Comparison of ENCODE assay signal across 7 mouse cellular contexts in genomic region chr3:146405213-146406006, GRCm38 (mm10). TPM values are rescaled to one million over a fixed set of nuclear protein-coding genes. Genes with fewer than 3 reads are reported as not detected.
DNase-seq lines count a peak whose midpoint lies in the region; ATAC-seq lines count a peak whose summit lies in the region.

No protein-coding gene starts in this region.

- 19% methylated on average over 18 of the region's 18 CpGs for WGBS in embryonic facial prominence, embryonic 14.5 days
- 27% methylated on average over 18 of the region's 18 CpGs for WGBS in intestine, embryonic 16.5 days
- WGBS in neural tube, embryonic 12.5 days = 39% methylated on average over 18 of the region's 18 CpGs

- peaks cover 3% of the 10 kb centered on the region for H3K27me3 ChIP-seq in megakaryocyte, embryonic 14.5 days (replicated peaks)
- no peaks in the 10 kb centered on the region for H3K27me3 ChIP-seq in embryonic facial prominence, embryonic 14.5 days (replicated peaks; ENCODE audit: control insufficient read depth, insufficient read depth, low read length)
- H3K27me3 ChIP-seq in intestine, embryonic 16.5 days (replicated peaks; ENCODE audit: control insufficient read depth, insufficient read depth, low read length) = no peaks in the 10 kb centered on the region
- no peaks in the 10 kb centered on the region for H3K27me3 ChIP-seq in neural tube, embryonic 12.5 days (replicated peaks)

- H3K36me3 ChIP-seq in megakaryocyte, embryonic 14.5 days (replicated peaks; ENCODE audit: low read length) = peaks cover 43% of the 10 kb centered on the region
- no peaks in the 10 kb centered on the region for H3K36me3 ChIP-seq in embryonic facial prominence, embryonic 14.5 days (ENCODE audit: control insufficient read depth, insufficient read depth, low read length)
- no peaks in the 10 kb centered on the region for H3K36me3 ChIP-seq in intestine, embryonic 16.5 days (ENCODE audit: control insufficient read depth, insufficient read depth, low read length)
- no peaks in the 10 kb centered on the region for H3K36me3 ChIP-seq in neural tube, embryonic 12.5 days

- ATAC-seq in megakaryocyte, adult 5-6 weeks (ENCODE audit: poor library complexity, severe bottlenecking) = no peak
- ATAC-seq in embryonic facial prominence, embryonic 14.5 days (ENCODE audit: low read depth) = no peak; the same call in 1 of the 2 replicates
- ATAC-seq in intestine, embryonic 16.5 days = peak; percentile 34
- no peak for ATAC-seq in neural tube, embryonic 12.5 days (ENCODE audit: low FRiP score, low read depth)

- peak overlapping the region; percentile 78 for H3K27ac ChIP-seq in embryonic facial prominence, embryonic 14.5 days (replicated peaks; ENCODE audit: low read depth, low read length)
- peak overlapping the region; percentile 93 for H3K27ac ChIP-seq in intestine, embryonic 16.5 days (ENCODE audit: low read length)
- H3K27ac ChIP-seq in neural tube, embryonic 12.5 days = no peak overlapping the region

- H3K4me1 ChIP-seq in megakaryocyte, embryonic 14.5 days = peaks cover 62% of the 10 kb centered on the region
- peaks cover 17% of the 10 kb centered on the region for H3K4me1 ChIP-seq in embryonic facial prominence, embryonic 14.5 days (ENCODE audit: control insufficient read depth, insufficient read depth, low read length)
- peaks cover 8% of the 10 kb centered on the region; the same call in 1 of the 2 replicates for H3K4me1 ChIP-seq in intestine, embryonic 16.5 days (ENCODE audit: control insufficient read depth, insufficient read depth, low read length)
- peaks cover 27% of the 10 kb centered on the region for H3K4me1 ChIP-seq in neural tube, embryonic 12.5 days

- H3K4me2 ChIP-seq in embryonic facial prominence, embryonic 14.5 days (ENCODE audit: low read depth, low read length) = peak overlapping the region; percentile 95
- peak overlapping the region; percentile 73 for H3K4me2 ChIP-seq in intestine, embryonic 16.5 days (ENCODE audit: low read depth, low read length)
- H3K4me2 ChIP-seq in neural tube, embryonic 12.5 days (replicated peaks) = peak overlapping the region; percentile 85

- H3K9me3 ChIP-seq in megakaryocyte, embryonic 14.5 days = peaks cover 20% of the 10 kb centered on the region
- 0 out of 2 replicates have a peak, but pooled peaks cover 4% of the 10 kb centered on the region for H3K9me3 ChIP-seq in embryonic facial prominence, embryonic 14.5 days (ENCODE audit: control insufficient read depth, low read length)
- no peaks in the 10 kb centered on the region; the same call in 1 of the 2 replicates for H3K9me3 ChIP-seq in intestine, embryonic 16.5 days (ENCODE audit: control insufficient read depth, low read length)
- 0 out of 2 replicates have a peak, but pooled peaks cover 6% of the 10 kb centered on the region for H3K9me3 ChIP-seq in neural tube, embryonic 12.5 days

- H3K4me3 ChIP-seq in megakaryocyte, embryonic 14.5 days (replicated peaks) = peak overlapping the region; percentile 98
- H3K4me3 ChIP-seq in embryonic facial prominence, embryonic 14.5 days (ENCODE audit: low read depth, low read length) = peak overlapping the region; percentile 95
- H3K4me3 ChIP-seq in intestine, embryonic 16.5 days (ENCODE audit: low read length) = peak overlapping the region; percentile 92
- H3K4me3 ChIP-seq in neural tube, embryonic 12.5 days = peak overlapping the region; percentile 93

- no peak for DNase-seq in embryonic facial prominence, embryonic 14.5 days (ENCODE audit: low spot score)
- DNase-seq in left cerebral cortex, adult 11 months (ENCODE audit: low spot score) = no peak
- no peak for DNase-seq in thymus, postnatal 25 days

- peak overlapping the region; percentile 87 for H3K9ac ChIP-seq in embryonic facial prominence, embryonic 14.5 days (ENCODE audit: low read depth, low read length)
- H3K9ac ChIP-seq in intestine, embryonic 16.5 days (ENCODE audit: low read depth, low read length) = peak overlapping the region; percentile 95
- peak overlapping the region; percentile 94 for H3K9ac ChIP-seq in neural tube, embryonic 12.5 days

RNA-seq across cellular contexts. Expression of gene Ssx2ip, which starts 1.0 kb away (rescaled TPM):
- polyA plus RNA-seq in megakaryocyte, embryonic 14.5 days (2012; ENCODE audit: insufficient read depth, low replicate concordance) = 0.51 and 10.1 TPM in 2 replicates
- total RNA-seq in megakaryocyte, adult 5-6 weeks (2015) = 6.6 and 9.1 TPM in 2 replicates
- total RNA-seq in megakaryocyte, adult 5-6 weeks (2017) = 12.8 and 15.1 TPM in 2 replicates
- 34.5 and 35.1 TPM in 2 replicates for polyA plus RNA-seq in embryonic facial prominence, embryonic 14.5 days (2014; fragmentation: Nextera tagmentation; extraction: Ambion mirVana)
- polyA plus RNA-seq in intestine, embryonic 16.5 days (2015; fragmentation: Nextera tagmentation; extraction: Ambion mirVana) = 36.1 and 38.1 TPM in 2 replicates
- 19.0 and 21.6 TPM in 2 replicates for polyA plus RNA-seq in neural tube, embryonic 12.5 days (2016; fragmentation: Nextera tagmentation; extraction: Ambion mirVana)

RNA-seq across cellular contexts. Expression of gene Ctbs, which starts 44.2 kb away (rescaled TPM):
- polyA plus RNA-seq in megakaryocyte, embryonic 14.5 days (2012; ENCODE audit: insufficient read depth, low replicate concordance) = 5.9 and 21.7 TPM in 2 replicates
- 27.2 and 37.1 TPM in 2 replicates for total RNA-seq in megakaryocyte, adult 5-6 weeks (2015)
- 25.0 and 26.0 TPM in 2 replicates for total RNA-seq in megakaryocyte, adult 5-6 weeks (2017)
- polyA plus RNA-seq in embryonic facial prominence, embryonic 14.5 days (2014; fragmentation: Nextera tagmentation; extraction: Ambion mirVana) = 10.5 and 12.7 TPM in 2 replicates
- 11.0 and 11.6 TPM in 2 replicates for polyA plus RNA-seq in intestine, embryonic 16.5 days (2015; fragmentation: Nextera tagmentation; extraction: Ambion mirVana)
- 5.2 and 5.6 TPM in 2 replicates for polyA plus RNA-seq in neural tube, embryonic 12.5 days (2016; fragmentation: Nextera tagmentation; extraction: Ambion mirVana)
